Comparison of ENCODE assay signal across 20 mouse cellular contexts in the genomic region with DNA sequence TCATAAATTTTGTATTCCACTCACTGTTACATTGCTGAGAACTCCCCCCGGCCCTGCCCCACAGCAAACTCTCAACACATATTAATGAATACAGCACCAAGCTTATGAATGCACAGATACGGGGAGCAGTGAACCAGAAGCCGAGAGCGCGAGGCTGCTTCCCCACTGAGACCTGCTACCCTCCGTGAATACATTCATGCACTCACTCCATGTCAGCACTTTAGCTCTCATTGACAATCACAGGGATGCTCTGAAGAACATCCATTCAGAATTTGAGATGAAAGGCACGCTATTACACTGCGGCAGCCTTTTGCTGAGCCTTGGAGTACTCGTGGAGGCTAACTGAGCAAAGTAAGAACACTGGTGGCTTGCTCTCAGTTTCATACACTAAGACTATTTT.
A peak's percentile ranks its signal among the peaks of the same experiment; 100 is the strongest.
DNase-seq lines count a peak whose midpoint lies in the region; ATAC-seq and TF ChIP-seq lines count a peak whose summit lies in the region.
"Had no signal": no experiment of that assay in that cellular context is flagged by ENCODE, and none has a peak within 500 bp of the region (broad histone marks: within the 10 kb centered on the region; RNA-seq: fewer than 3 reads in every experiment).

No protein-coding gene starts in this region.

- WGBS in hindbrain, embryonic 11.5 days, result 33% methylated on average over 9 of the region's 9 CpGs
- WGBS in hindbrain, embryonic 10.5 days, result 33% methylated on average over 9 of the region's 9 CpGs
- 20% methylated on average over 9 of the region's 9 CpGs for WGBS in forebrain, embryonic 13.5 days
- WGBS in hindbrain, embryonic 15.5 days, result 13% methylated on average over 9 of the region's 9 CpGs
- WGBS in midbrain, postnatal 0 days, result 15% methylated on average over 9 of the region's 9 CpGs

- no peaks in the 10 kb centered on the region for H3K36me3 ChIP-seq in hindbrain, embryonic 11.5 days (ENCODE audit: control insufficient read depth, insufficient read depth, low read length)
- peaks cover 30% of the 10 kb centered on the region; the same call in 1 of the 2 replicates for H3K36me3 ChIP-seq in hindbrain, embryonic 10.5 days
- H3K36me3 ChIP-seq in forebrain, embryonic 13.5 days (ENCODE audit: poor library complexity, severe bottlenecking), result peaks cover 53% of the 10 kb centered on the region
- peaks cover 40% of the 10 kb centered on the region for H3K36me3 ChIP-seq in hindbrain, embryonic 15.5 days
- peaks cover 25% of the 10 kb centered on the region for H3K36me3 ChIP-seq in midbrain, postnatal 0 days (ENCODE audit: insufficient read depth, low read length)
- H3K36me3 ChIP-seq: embryonic facial prominence, embryonic 15.5 days; stomach, embryonic 15.5 days had no signal

- no peaks in the 10 kb centered on the region for H3K27me3 ChIP-seq in hindbrain, embryonic 11.5 days (ENCODE audit: control insufficient read depth, insufficient read depth, low read length)
- H3K27me3 ChIP-seq in hindbrain, embryonic 10.5 days (ENCODE audit: insufficient read depth, poor library complexity, severe bottlenecking), result no peaks in the 10 kb centered on the region
- no peaks in the 10 kb centered on the region for H3K27me3 ChIP-seq in forebrain, embryonic 13.5 days
- H3K27me3 ChIP-seq in hindbrain, embryonic 15.5 days, result no peaks in the 10 kb centered on the region
- no peaks in the 10 kb centered on the region for H3K27me3 ChIP-seq in midbrain, postnatal 0 days (ENCODE audit: insufficient read depth, low read length)
- H3K27me3 ChIP-seq: embryonic facial prominence, embryonic 15.5 days; stomach, embryonic 15.5 days had no signal

- H3K27ac ChIP-seq in hindbrain, embryonic 11.5 days (ENCODE audit: low read depth, low read length), result no peak overlapping the region
- H3K27ac ChIP-seq in hindbrain, embryonic 10.5 days, result no peak overlapping the region
- H3K27ac ChIP-seq in forebrain, embryonic 13.5 days, result peak overlapping the region; percentile 31; the same call in 1 of the 2 replicates
- no peak overlapping the region for H3K27ac ChIP-seq in hindbrain, embryonic 15.5 days (replicated peaks)
- H3K27ac ChIP-seq in midbrain, postnatal 0 days (ENCODE audit: low read depth, low read length), result no peak overlapping the region
- H3K27ac ChIP-seq: embryonic facial prominence, embryonic 15.5 days; heart, adult 2 months; stomach, embryonic 15.5 days had no signal

- ATAC-seq in hindbrain, embryonic 11.5 days (ENCODE audit: low FRiP score), result peak; percentile 59
- ATAC-seq in forebrain, embryonic 13.5 days, result peak; percentile 55
- peak; percentile 57 for ATAC-seq in hindbrain, embryonic 15.5 days (ENCODE audit: low FRiP score, low read depth)
- no peak for ATAC-seq in midbrain, postnatal 0 days (ENCODE audit: low FRiP score)

- H3K4me2 ChIP-seq in hindbrain, embryonic 11.5 days (replicated peaks; ENCODE audit: low read depth, low read length), result no peak overlapping the region
- H3K4me2 ChIP-seq in forebrain, embryonic 13.5 days, result no peak overlapping the region
- no peak overlapping the region for H3K4me2 ChIP-seq in hindbrain, embryonic 15.5 days
- H3K4me2 ChIP-seq in midbrain, postnatal 0 days (ENCODE audit: low read depth, low read length, poor library complexity, severe bottlenecking), result no peak overlapping the region
- H3K4me2 ChIP-seq: embryonic facial prominence, embryonic 15.5 days; stomach, embryonic 15.5 days had no signal

- intact Hi-C loops in left cerebral cortex, postnatal 36 days (cut with DNase I), result no loop called here

- no peaks in the 10 kb centered on the region for H3K9me3 ChIP-seq in hindbrain, embryonic 11.5 days (ENCODE audit: control insufficient read depth, low read length)
- no peaks in the 10 kb centered on the region for H3K9me3 ChIP-seq in hindbrain, embryonic 10.5 days
- no peaks in the 10 kb centered on the region for H3K9me3 ChIP-seq in forebrain, embryonic 13.5 days (replicated peaks)
- no peaks in the 10 kb centered on the region for H3K9me3 ChIP-seq in hindbrain, embryonic 15.5 days
- no peaks in the 10 kb centered on the region for H3K9me3 ChIP-seq in midbrain, postnatal 0 days (ENCODE audit: low read length)
- H3K9me3 ChIP-seq: embryonic facial prominence, embryonic 15.5 days; stomach, embryonic 15.5 days had no signal

- DNase-seq in hindbrain, embryonic 11.5 days (ENCODE audit: low spot score), result no peak
- DNase-seq in hindbrain, embryonic 10.5 days (ENCODE audit: low spot score), result no peak
- DNase-seq in midbrain, postnatal 0 days (ENCODE audit: low spot score), result peak; percentile 22
- no peak for DNase-seq in right cerebral cortex, postnatal 4 days
- no peak for DNase-seq in left cerebral cortex, adult 8-10 months (ENCODE audit: low spot score in 2 of 2)
- no peak for DNase-seq in left cerebral cortex, postnatal 36 days (ENCODE audit: low spot score in 2 of 2)
- DNase-seq: adrenal gland, postnatal 14 days; cerebellum, adult 9-11 months; gastrocnemius, postnatal 10 days; heart, adult 2 months; kidney, adult 2 months; kidney, postnatal 14 days; lung, adult 2 months; lung, postnatal 4 days; spleen, adult 18-20 months; thymus, adult 2 months had no signal

- TF ChIP-seq CTCF in midbrain, postnatal 0 days (IDR thresholded peaks at IDR 0.05), result no peak

- no peak overlapping the region for H3K4me3 ChIP-seq in hindbrain, embryonic 11.5 days (ENCODE audit: low read depth, low read length)
- H3K4me3 ChIP-seq in hindbrain, embryonic 10.5 days, result no peak overlapping the region
- H3K4me3 ChIP-seq in forebrain, embryonic 13.5 days, result no peak overlapping the region
- H3K4me3 ChIP-seq in hindbrain, embryonic 15.5 days, result no peak overlapping the region
- no peak overlapping the region for H3K4me3 ChIP-seq in midbrain, postnatal 0 days (ENCODE audit: low read depth, low read length)
- H3K4me3 ChIP-seq: embryonic facial prominence, embryonic 15.5 days; heart, adult 2 months; stomach, embryonic 15.5 days had no signal

- no peak overlapping the region for H3K9ac ChIP-seq in hindbrain, embryonic 11.5 days (ENCODE audit: low read depth, low read length)
- peak overlapping the region; percentile 43; the same call in 1 of the 2 replicates for H3K9ac ChIP-seq in forebrain, embryonic 13.5 days
- no peak overlapping the region for H3K9ac ChIP-seq in hindbrain, embryonic 15.5 days
- H3K9ac ChIP-seq in midbrain, postnatal 0 days (replicated peaks; ENCODE audit: low read length, poor library complexity, severe bottlenecking), result no peak overlapping the region
- H3K9ac ChIP-seq: embryonic facial prominence, embryonic 15.5 days; stomach, embryonic 15.5 days had no signal

- H3K4me1 ChIP-seq in hindbrain, embryonic 11.5 days (replicated peaks; ENCODE audit: control insufficient read depth, insufficient read depth, low read length), result no peaks in the 10 kb centered on the region
- peaks cover 5% of the 10 kb centered on the region for H3K4me1 ChIP-seq in hindbrain, embryonic 10.5 days (replicated peaks)
- H3K4me1 ChIP-seq in forebrain, embryonic 13.5 days, result peaks cover 7% of the 10 kb centered on the region; the same call in 1 of the 2 replicates
- H3K4me1 ChIP-seq in hindbrain, embryonic 15.5 days (replicated peaks), result peaks cover 4% of the 10 kb centered on the region; the same call in 1 of the 2 replicates
- H3K4me1 ChIP-seq in midbrain, postnatal 0 days (ENCODE audit: insufficient read depth, low read length), result no peaks in the 10 kb centered on the region
- H3K4me1 ChIP-seq: embryonic facial prominence, embryonic 15.5 days; stomach, embryonic 15.5 days had no signal
